Mouse (Mus musculus) kidney, adult 2 months (tissue): ENCODE results near the gene Atg16l2.

Source experiments
- CTCF ChIP-seq: fragments of 200-500 bp; conservative IDR thresholded peaks from 2 replicates; pipeline ENCODE4 v1.5.1; 2011; ENCODE audit warnings: low read depth, mild to moderate bottlenecking, control low read depth, low read length, moderate library complexity, mixed read lengths; ENCODE audit not compliant: insufficient read depth, insufficient read length
- POLR2A ChIP-seq: fragments of 200-500 bp; IDR thresholded peaks from one replicate; pipeline ENCODE4 v1.6.1; 2011; ENCODE audit warnings: low read depth, low read length, control low read depth

DNA sequence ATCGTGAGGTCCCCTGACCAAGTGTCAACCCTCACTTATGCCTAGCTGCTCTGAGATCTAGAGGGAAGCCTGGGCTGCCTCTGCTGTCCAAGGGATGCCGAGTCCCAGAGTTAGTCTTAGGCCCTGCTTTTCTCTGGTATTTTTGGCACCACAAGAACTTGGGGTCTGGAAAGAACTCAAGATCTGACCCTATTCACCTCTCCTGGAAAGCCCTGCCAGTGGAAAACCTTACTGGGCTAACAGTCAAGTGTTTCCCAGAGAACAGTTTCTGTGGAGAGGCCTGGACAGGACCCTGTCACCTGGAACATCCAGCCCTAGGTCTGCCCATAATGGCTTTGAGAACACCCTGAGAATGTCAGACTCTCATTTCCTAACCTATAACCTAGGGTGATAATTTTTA lies 44.9 kb upstream of the Atg16l2 start:
- TF ChIP-seq CTCF (no peak), POLR2A (no peak)
